Mouse (Mus musculus) liver, adult (tissue): ENCODE data around the gene Orai2.

Source experiments
- GATA4 ChIP-seq: IDR thresholded peaks from 2 replicates; pipeline ENCODE4 v1.6.1; 2014; ENCODE audit warnings: mild to moderate bottlenecking, low read length; ENCODE audit not compliant: insufficient replicate concordance

Gene Orai2

DNA sequence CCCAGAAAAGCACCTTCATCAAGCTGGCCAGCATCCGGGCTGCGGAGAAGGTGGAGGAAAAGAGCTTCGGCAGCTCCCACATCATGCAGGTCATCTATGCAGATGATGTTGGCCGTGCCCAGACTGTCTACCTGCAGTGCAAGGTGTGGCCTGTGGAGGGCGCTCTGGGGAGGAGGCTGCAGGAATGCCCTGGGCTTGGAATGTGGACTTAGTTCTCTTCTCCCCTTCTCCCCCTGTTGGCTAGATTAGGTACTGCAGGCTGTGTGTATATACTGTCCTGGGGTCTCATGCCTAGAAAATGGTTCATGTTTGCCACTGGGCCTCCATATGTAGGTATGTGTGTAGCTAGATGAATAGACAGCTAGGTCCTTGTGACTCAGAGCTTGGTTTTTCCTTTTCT lies 66.0 kb downstream of the Orai2 start:
- TF ChIP-seq GATA4: no peak

DNA sequence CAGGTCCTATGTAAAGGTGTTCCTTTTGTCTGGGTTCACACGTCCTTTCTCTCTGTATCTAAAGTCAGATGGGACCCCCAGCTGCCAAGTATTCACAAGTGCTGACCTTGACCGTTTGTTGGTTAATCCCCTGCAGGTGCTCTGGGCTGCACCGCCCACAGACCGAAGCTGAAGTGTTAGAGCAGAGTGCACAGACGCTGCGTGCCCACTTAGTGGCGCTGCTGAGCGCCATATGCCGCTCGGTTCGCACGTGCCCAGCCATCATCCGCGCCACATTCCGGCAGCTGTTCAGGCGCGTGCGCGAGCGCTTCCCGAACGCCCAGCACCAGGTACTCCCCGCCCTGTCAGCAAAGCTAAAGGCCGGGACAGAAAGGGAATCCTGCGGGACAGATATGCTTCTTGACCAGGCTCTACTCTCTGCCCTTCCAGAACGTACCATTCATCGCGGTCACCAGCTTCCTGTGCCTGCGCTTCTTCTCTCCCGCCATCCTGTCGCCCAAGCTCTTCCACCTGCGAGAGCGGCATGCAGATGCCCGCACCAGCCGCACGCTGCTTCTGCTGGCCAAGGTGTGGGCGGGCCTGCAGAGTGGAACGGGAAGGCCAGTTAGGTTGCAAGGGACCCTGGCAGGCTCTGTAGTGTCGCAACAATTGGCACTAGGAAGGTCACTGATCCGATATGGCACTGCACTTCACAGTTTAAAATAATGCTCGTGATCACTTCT lies 68.3 kb downstream of the Orai2 start:
- no peak; the same call in 1 of the 2 replicates for TF ChIP-seq GATA4

DNA sequence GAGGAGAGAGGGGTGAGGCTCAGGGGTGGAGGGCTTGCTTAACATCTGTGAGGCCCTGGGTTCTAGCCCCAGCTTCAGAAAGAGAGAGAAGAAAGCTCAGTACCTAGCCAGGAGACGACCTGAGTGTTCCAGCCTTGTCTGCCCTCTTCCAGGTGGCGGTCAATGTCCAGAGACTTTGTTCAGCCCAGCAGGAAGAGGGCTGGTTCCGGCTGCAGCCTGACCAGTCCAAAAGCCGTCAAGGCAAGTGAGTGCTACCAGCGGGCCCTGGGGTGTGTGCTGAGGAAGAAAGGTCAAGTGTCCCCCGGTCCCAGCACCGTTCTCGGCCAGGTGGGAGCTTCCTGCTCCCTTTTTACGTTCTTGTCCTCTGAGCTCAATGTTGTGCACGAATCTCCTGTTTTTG lies 72.0 kb downstream of the Orai2 start:
- TF ChIP-seq GATA4: no peak
